Mouse (Mus musculus) limb, embryonic 13.5 days (tissue): ENCODE measurements around the gene Map6d1. TPM values are rescaled to one million over a fixed set of nuclear protein-coding genes. Genes with fewer than 3 reads are reported as not detected.

Experiments used
- ATAC-seq: fragments of 200-750 bp; cut with Nextera tagmentation; 2 replicates; pipeline ENCODE4 v1.8.0; 2017; ENCODE audit warnings: low read depth, moderate number of reproducible peaks, moderate TSS enrichment; ENCODE audit not compliant: low FRiP score
- H3K27ac ChIP-seq: fragments of 300-500 bp; sonication (generic); 2 replicates; pipeline ENCODE4 v1.5.1; 2015; ENCODE audit warnings: inconsistent platforms, mild to moderate bottlenecking, moderate library complexity
- H3K27me3 ChIP-seq: fragments of 300-500 bp; sonication (generic); 2 replicates; pipeline ENCODE4 v1.6.1; 2015; ENCODE audit warnings: mild to moderate bottlenecking, inconsistent platforms
- H3K36me3 ChIP-seq: fragments of 300-500 bp; sonication (generic); 2 replicates; pipeline ENCODE4 v1.6.1; 2015; ENCODE audit warnings: inconsistent platforms, mild to moderate bottlenecking, moderate library complexity
- H3K4me1 ChIP-seq: fragments of 300-500 bp; sonication (generic); 2 replicates; pipeline ENCODE4 v1.6.1; 2015; ENCODE audit warnings: inconsistent platforms
- H3K4me2 ChIP-seq: fragments of 300-500 bp; sonication (generic); replicated peaks from 2 replicates; pipeline ENCODE4 v1.6.1; 2015; ENCODE audit warnings: inconsistent platforms, mild to moderate bottlenecking, moderate library complexity
- H3K4me3 ChIP-seq: fragments of 300-500 bp; sonication (generic); 2 replicates; pipeline ENCODE4 v1.5.1; 2015; ENCODE audit warnings: moderate library complexity, mild to moderate bottlenecking, inconsistent platforms
- H3K9ac ChIP-seq: fragments of 300-500 bp; sonication (generic); 2 replicates; pipeline ENCODE4 v1.6.1; 2015; ENCODE audit warnings: mild to moderate bottlenecking, inconsistent platforms
- H3K9me3 ChIP-seq: fragments of 300-500 bp; sonication (generic); 2 replicates; pipeline ENCODE4 v1.6.1; 2016; ENCODE audit warnings: inconsistent platforms
- WGBS: fragments of 180-500 bp; shearing (Covaris S2); methylation state at CpG from one replicate; pipeline ENCODE4 v1.1.7; 2015; 5-methylcytosine and 5-hydroxymethylcytosine counted together
- polyA plus RNA-seq: library from polyadenylated mRNA; unstranded; fragments of >200 nt; fragmentation: Nextera tagmentation; extraction: Ambion mirVana; gene quantifications from 2 replicates; pipeline ENCODE4 v1.2.1, GENCODE M21; 2015

The Map6d1 gene
- polyA plus RNA-seq, 1 experiment from 2014 or later: 1.1 TPM

DNA sequence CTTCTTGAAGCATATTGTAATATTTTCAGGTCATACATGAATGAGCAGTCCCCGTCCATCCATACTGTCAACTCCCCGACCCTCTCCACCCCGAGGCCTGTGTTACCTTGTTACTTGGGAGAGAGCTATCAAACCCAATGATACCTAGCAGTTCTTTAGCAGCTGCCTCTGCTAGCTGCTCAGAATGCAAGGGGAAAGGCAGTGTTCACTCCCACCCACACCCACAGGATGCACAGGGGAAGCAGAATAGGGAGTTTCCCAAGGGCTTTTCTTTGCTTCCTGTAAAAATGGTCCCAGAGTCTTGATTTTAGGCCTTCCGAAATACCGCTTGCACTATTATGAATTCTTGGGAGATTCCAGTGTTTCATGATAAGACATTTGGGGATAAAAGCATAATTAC is 13.0 kb downstream of the Map6d1 start:
- peaks cover 81% of the 10 kb centered on the region for H3K36me3 ChIP-seq
- 94% methylated on average over 5 of the region's 5 CpGs for WGBS
- no peak overlapping the region for H3K9ac ChIP-seq
- no peak overlapping the region for H3K4me3 ChIP-seq
- no peak overlapping the region for H3K27ac ChIP-seq
- no peaks in the 10 kb centered on the region for H3K27me3 ChIP-seq
- no peaks in the 10 kb centered on the region for H3K9me3 ChIP-seq
- no peaks in the 10 kb centered on the region for H3K4me1 ChIP-seq
- no peak overlapping the region for H3K4me2 ChIP-seq
- ATAC-seq: no peak

DNA sequence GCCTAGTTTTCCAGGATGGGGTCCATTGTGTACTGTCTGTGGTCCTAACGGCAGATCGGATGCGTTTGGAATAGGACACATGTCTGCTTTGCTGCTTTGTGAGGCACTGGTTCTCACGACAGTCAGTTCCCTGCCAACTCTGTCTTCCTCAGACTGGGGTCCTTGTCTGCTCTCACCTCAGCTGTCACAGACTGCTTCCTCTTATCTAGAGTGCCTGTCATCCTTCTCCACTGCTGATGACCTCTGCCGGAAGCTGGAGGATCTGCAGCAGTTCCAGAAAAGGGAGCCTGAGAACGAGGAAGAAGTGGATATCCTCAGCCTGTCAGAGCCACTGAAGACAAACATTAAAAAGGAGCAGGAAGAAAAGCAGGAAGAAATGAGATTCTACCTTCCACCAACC is 13.7 kb downstream of the Map6d1 start:
- peaks cover 84% of the 10 kb centered on the region for H3K36me3 ChIP-seq
- no peak overlapping the region for H3K27ac ChIP-seq
- WGBS: 82% methylated on average over 6 of the region's 6 CpGs
- H3K4me1 ChIP-seq: no peaks in the 10 kb centered on the region
- no peaks in the 10 kb centered on the region for H3K9me3 ChIP-seq
- no peak overlapping the region for H3K4me2 ChIP-seq
- ATAC-seq: no peak
- H3K27me3 ChIP-seq: no peaks in the 10 kb centered on the region
- no peak overlapping the region for H3K9ac ChIP-seq
- no peak overlapping the region for H3K4me3 ChIP-seq

DNA sequence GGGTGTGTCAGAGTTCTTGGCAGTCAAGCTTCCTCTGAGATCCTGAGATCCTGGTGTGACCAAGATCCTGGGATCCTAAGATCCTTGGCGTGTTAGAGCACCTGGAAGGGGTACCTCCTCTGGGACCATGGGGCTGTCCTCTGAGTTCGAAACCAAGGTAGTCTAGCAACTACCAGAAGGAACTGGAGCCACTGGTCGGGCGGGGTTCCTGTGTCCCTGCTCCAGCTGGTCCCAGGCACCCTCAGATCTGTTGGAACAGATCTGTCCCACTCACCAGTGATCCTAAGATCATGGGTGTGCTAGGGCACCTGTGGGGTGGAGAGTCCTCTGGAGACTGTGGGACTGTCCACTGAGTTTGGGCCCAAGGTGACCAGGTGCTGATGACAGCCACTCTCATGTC is 14.5 kb downstream of the Map6d1 start:
- Histone ChIP-seq H3K27ac (no peak overlapping the region), H3K9me3 (no peaks in the 10 kb centered on the region), H3K9ac (no peak overlapping the region), H3K4me2 (no peak overlapping the region), H3K4me3 (no peak overlapping the region), H3K4me1 (no peaks in the 10 kb centered on the region), H3K27me3 (no peaks in the 10 kb centered on the region), H3K36me3 (peaks cover 88% of the 10 kb centered on the region)
- ATAC-seq: no peak
- WGBS: 91% methylated on average over 4 of the region's 4 CpGs

DNA sequence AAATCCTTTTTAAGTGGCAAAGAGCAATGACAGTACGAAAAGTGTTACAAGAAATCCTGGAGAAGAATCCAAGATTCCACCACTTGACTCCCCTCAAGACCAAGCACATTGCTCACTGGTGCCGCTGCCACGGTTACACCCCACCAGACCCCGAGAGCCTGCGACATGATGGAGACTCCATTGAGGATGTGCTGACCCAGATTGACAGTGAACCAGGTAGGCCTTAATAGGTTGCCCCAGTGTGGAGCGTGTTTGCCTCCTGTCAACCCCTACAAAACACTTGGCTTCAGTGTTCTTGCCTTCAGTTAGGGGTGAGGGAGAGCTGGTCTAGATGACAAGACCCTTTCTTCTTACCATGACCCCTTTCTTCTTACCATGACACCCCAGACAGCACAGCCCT is 18.4 kb downstream of the Map6d1 start:
- Histone ChIP-seq H3K9ac (no peak overlapping the region), H3K27me3 (no peaks in the 10 kb centered on the region), H3K27ac (no peak overlapping the region), H3K9me3 (no peaks in the 10 kb centered on the region), H3K4me2 (no peak overlapping the region), H3K36me3 (peaks cover 88% of the 10 kb centered on the region), H3K4me3 (no peak overlapping the region), H3K4me1 (no peaks in the 10 kb centered on the region)
- ATAC-seq: no peak
- WGBS: 98% methylated on average over 6 of the region's 6 CpGs

DNA sequence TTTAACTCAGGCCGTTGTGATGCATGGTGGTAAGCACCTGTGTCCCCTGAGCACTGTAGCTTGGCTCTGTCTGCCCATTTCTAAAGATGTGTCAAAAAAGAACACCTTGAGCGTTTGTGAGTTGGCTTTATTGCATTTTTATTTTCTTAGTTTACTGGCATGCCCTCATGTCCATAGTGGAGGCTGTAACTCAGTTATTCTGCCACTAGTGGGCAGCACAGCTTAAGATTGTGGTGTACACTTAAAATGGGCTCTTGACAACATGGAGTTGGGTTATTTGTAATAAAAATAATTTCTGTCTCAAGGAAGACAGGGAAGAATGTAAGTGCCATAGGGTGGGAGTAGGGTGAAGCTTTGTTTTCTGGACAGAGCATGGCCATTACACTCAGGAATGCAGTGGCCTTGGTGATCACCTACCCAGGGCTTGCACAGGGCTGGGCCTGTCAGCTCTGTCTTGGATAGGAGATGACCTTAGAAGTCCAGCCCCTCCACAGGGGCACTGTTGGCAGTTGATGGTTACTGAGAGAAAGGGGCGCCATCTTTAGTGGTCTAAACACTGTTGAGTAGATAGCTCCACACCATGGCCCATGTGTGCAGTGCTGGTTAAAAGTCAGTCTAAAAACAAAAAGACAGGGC is 27.4 kb downstream of the Map6d1 start:
- no peak overlapping the region for H3K27ac ChIP-seq
- no peak for ATAC-seq
- WGBS: 79% methylated on average over 3 of the region's 3 CpGs
- no peak overlapping the region for H3K4me2 ChIP-seq
- peaks cover 90% of the 10 kb centered on the region for H3K36me3 ChIP-seq
- no peaks in the 10 kb centered on the region for H3K9me3 ChIP-seq
- no peaks in the 10 kb centered on the region for H3K4me1 ChIP-seq
- no peaks in the 10 kb centered on the region for H3K27me3 ChIP-seq
- no peak overlapping the region for H3K4me3 ChIP-seq
- no peak overlapping the region for H3K9ac ChIP-seq

DNA sequence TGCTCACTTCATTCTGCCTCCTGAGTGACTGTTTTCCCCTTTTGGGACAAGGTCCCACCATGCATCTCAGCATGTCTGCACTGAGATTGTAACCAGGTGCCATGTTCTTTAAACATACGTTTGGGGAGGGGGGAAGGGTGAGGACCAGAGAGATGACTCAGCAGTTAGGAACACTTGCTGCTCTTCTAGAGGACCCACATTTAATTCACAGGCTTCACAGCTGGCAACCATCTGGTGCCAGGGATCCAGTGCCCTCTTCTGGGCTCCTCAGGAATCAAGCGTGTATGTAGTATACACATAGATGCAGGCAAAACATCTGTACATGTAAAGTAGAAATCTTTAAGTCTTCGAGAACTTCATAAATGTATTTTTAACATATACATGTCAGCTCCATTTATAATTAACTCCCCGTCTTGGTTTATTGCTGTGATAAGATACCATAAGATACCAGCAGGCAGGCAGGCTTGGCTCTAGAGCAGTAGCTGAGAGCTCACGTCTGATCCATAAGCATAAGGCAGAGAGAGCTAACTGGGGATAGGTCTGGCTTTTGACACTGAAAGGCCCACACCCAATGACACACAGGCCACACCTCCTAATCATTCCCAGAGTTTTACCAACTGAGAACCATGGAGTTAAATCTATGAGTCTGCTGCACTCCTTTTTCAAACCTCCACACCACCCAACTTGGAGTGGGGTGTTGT is 41.5 kb downstream of the Map6d1 start:
- Histone ChIP-seq H3K4me2 (no peak overlapping the region), H3K36me3 (peaks cover 90% of the 10 kb centered on the region), H3K4me3 (no peak overlapping the region), H3K4me1 (no peaks in the 10 kb centered on the region), H3K27ac (no peak overlapping the region), H3K27me3 (no peaks in the 10 kb centered on the region), H3K9me3 (no peaks in the 10 kb centered on the region), H3K9ac (no peak overlapping the region)
- WGBS: 77% methylated on average over 5 of the region's 5 CpGs
- no peak for ATAC-seq

DNA sequence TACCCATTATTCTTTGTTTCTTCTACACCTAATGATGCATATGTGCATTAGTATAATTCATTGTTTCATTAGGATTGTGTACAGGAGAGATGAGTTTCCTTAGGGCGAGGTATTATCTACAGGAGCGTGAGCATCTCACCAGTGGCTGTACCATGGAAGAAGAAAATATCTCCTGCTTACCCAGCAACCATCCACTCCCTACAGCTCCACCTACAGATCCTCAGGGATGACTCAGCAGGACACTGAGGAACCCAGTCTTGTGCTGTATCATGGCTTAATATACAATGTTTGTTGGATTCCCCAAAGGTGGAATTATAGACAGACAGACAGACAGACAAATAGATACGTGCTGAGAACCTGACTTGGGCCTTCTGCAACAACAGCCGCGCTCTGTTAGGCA is 44.2 kb downstream of the Map6d1 start:
- Histone ChIP-seq H3K27me3 (no peaks in the 10 kb centered on the region), H3K9ac (no peak overlapping the region), H3K27ac (no peak overlapping the region), H3K9me3 (no peaks in the 10 kb centered on the region), H3K4me3 (no peak overlapping the region), H3K36me3 (peaks cover 93% of the 10 kb centered on the region), H3K4me2 (no peak overlapping the region), H3K4me1 (no peaks in the 10 kb centered on the region)
- no peak for ATAC-seq
- WGBS: 94% methylated on average over 5 of the region's 5 CpGs

DNA sequence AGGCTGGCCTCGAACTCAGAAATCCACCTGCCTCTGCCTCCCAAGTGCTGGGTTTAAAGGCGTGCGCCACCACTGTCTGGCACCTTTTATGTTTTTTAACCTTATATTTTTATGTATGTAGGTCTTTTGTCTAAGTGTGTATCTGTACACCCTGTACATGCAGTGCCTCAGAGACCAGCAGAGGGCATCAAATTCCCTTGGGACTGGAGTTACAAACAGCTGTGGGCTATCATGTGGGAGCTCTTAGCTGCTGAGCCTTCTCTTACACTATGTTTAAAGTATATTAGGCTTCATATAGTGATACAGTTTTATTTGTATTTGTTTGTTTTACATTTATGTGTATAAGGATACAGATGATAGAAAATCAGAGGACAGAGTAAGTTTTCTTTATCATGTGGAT is 45.6 kb downstream of the Map6d1 start:
- Histone ChIP-seq H3K4me3 (no peak overlapping the region), H3K9me3 (no peaks in the 10 kb centered on the region), H3K4me2 (no peak overlapping the region), H3K27me3 (no peaks in the 10 kb centered on the region), H3K27ac (no peak overlapping the region), H3K36me3 (peaks cover 91% of the 10 kb centered on the region), H3K4me1 (no peaks in the 10 kb centered on the region), H3K9ac (no peak overlapping the region)
- ATAC-seq: no peak
- 98% methylated on average over 3 of the region's 3 CpGs for WGBS

DNA sequence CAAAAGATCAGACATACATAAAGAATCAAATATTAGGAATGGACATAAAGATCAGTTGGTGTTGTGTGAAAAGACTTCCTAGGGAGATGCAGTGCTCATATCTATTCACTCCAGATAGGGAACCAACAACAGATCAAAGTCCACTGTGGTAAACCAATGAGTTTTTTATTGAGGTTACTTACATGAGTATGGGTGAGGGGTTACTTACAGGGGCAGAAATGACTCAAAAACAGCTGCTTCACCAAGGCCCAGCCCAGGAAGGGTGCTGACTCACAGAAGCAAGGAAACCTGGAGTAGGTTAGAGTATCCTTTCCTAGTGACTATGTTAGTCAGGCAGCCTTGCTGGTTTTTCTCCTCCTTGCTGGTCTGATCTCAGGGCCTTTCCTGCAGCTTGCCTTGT is 49.1 kb downstream of the Map6d1 start:
- Histone ChIP-seq H3K4me1 (no peaks in the 10 kb centered on the region), H3K27ac (no peak overlapping the region), H3K36me3 (peaks cover 87% of the 10 kb centered on the region), H3K9ac (no peak overlapping the region), H3K4me3 (no peak overlapping the region), H3K27me3 (no peaks in the 10 kb centered on the region), H3K4me2 (no peak overlapping the region), H3K9me3 (no peaks in the 10 kb centered on the region)
- ATAC-seq: no peak

DNA sequence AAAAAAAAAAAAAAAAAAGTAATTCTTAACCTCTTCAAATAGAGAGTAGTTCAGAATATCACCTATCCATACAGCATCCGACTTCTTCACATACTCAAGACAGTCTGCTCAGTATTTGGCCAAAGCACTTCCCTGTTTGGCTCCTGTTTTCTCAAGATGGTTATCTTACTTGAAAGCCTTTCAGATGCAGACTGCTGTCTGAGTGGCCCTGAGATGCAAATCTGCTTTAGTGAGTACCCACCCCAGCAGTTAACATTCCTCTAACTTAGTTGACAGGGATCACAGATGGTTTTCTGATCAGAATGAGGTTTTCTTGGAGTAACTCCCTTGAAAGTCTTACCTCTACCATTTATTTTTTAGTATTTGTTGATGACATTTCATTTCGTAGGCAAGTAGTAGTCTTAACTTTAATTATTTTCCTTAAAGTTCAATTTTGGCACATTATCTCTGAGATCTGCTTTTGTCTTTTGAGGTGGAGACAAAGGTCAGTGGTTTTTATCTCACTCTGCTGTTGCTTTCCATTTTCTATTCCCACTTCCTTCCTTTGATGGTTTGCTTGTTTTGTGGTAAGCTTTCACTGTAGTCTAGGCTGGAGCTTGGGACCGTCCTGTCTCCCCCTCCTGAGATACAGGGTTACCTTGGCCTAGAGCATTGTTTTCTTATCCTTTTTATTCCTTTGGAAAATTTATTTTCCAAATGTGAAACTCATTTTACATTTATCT is 49.8 kb downstream of the Map6d1 start:
- WGBS: 87% methylated on average over 3 of the region's 3 CpGs
- Histone ChIP-seq H3K27me3 (no peaks in the 10 kb centered on the region), H3K36me3 (peaks cover 87% of the 10 kb centered on the region), H3K9me3 (no peaks in the 10 kb centered on the region), H3K4me3 (no peak overlapping the region), H3K4me2 (no peak overlapping the region), H3K27ac (no peak overlapping the region), H3K9ac (no peak overlapping the region), H3K4me1 (no peaks in the 10 kb centered on the region)
- ATAC-seq: no peak

DNA sequence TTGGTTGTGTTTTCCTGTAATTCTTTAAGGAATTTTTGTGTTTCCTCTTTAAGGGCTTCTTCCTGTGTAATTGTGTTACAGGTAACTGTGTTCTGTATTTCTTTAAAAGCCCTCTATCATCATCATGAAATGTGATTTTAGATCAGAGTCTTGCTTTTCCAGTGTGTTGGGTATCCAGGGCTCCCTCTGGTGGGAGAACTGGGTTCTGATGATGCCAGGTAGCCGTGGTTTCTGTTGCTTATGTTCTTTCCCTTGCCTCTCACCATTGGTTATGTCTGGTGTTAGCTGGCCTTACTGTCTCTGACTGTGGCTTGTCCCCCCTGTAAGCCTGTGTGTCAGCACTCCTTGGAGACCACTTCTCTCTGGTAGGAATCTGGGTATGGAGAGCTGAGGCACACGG is 55.8 kb downstream of the Map6d1 start:
- no peak overlapping the region for H3K4me3 ChIP-seq
- no peak for ATAC-seq
- 67% methylated on average over 2 of the region's 2 CpGs for WGBS
- no peak overlapping the region for H3K4me2 ChIP-seq
- H3K36me3 ChIP-seq: peaks cover 71% of the 10 kb centered on the region
- H3K27ac ChIP-seq: no peak overlapping the region
- H3K4me1 ChIP-seq: no peaks in the 10 kb centered on the region
- no peaks in the 10 kb centered on the region for H3K9me3 ChIP-seq
- no peak overlapping the region for H3K9ac ChIP-seq
- H3K27me3 ChIP-seq: no peaks in the 10 kb centered on the region
